Mouse (Mus musculus): ENCODE results near the gene Cflar. TPM values are rescaled to one million over a fixed set of nuclear protein-coding genes. Genes with fewer than 3 reads are reported as not detected.
"Not testable (repeated sequence)": the region's sequence is repeated elsewhere in the genome, so short reads cannot be mapped to it uniquely, and the experiment has no call there.

The Cflar gene
- 10 to 100 TPM; 65.7 to 68.1 TPM for total RNA-seq (2021)

DNA sequence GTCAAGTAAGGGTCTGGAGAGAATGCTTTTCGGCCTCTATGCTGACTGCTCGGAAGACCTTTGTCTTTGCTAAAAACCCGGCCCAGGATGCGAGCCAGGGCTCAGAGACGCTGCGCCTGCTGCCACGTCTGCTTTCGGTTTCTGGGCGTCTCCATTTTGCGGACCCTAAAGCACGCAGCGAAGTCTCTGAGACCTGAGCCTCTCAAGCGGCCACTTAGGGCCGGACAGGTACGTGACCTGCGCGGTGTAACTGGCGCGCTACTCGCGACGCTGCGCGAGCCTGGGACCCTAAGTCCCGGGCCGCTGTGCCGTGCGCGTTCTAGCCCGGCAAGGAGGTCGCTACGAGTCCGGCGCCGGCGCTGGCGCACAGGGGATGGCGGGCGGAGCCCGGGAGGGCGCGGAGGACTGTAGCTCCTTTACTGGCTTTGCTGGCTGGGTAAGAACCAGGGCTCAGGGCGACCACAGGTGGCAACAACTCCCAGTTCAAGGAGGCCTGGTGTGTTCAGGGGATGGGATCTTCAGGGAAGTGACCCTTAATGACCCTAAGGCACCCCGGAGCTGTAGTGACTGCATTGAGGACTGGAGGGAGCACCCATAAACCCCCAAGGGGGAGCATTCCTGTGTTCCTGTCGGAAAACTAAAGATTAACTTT, at the start of gene Cflar:
TSS of gene Cflar (plus strand) at position 144 of the 652 bp plus-strand sequence.
- intact Hi-C loops (cut with DNase I), result loop anchor here (1.0 kb wide), 1 partner anchor 59 kb away; no protein-coding TSS in a partner anchor
- DNase-seq, result peak; percentile 86

- intact Hi-C loops (cut with DNase I); DNase-seq: not testable (repeated sequence)
Measured at GRCm38 (mm10) chr1:58662671-58663070, 48.6 kb upstream of the Cflar start.

GRCm38 (mm10) chr1:58663365-58663764, 47.9 kb upstream of the Cflar start:
- intact Hi-C loops (cut with DNase I); DNase-seq: not testable (repeated sequence)

- DNase-seq, result no peak
- intact Hi-C loops (cut with DNase I), result no loop called here
Measured at GRCm38 (mm10) chr1:58668191-58668590, 43.1 kb upstream of the Cflar start.

DNA sequence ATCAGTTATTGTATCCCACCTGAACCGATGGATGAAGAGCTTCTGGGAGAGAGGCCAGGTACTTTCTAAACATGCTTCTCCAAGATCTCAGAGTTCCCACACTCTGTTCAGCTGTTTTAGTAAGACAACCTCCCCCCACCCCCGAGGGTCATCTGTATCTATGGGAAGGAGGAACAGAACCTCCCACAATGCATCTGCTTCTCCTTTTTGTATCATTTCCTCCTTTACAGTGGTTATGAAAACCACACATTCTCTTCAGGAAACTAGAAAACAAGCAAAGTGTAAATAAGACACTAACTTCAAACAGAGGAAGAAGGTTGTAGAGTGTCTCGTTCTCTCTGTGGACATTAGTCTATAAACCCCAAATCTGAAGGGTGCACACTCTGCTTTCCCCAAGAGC, 41.7 kb upstream of the Cflar start:
- intact Hi-C loops (cut with DNase I); DNase-seq: not testable (repeated sequence)

DNA sequence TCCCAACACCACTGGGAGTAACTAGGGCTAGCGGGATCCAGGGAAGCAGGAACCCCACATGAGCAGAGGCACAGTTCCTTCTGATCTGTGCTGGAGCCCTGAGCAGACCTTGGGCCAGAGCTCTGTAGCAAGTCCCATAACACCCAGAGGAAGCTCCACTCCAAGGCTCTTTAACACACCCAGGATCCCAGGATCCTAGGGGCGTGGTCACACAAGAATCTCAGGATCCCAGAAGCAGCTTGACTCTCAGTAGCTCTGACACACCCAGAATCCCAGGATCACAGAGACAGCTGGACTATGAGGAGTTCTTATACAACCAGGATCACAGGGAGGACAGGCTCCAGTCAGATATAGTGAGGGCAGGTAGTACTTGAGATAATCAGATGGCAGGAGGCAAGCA, 39.2 kb upstream of the Cflar start:
- intact Hi-C loops (cut with DNase I), result no loop called here
- no peak for DNase-seq

DNA sequence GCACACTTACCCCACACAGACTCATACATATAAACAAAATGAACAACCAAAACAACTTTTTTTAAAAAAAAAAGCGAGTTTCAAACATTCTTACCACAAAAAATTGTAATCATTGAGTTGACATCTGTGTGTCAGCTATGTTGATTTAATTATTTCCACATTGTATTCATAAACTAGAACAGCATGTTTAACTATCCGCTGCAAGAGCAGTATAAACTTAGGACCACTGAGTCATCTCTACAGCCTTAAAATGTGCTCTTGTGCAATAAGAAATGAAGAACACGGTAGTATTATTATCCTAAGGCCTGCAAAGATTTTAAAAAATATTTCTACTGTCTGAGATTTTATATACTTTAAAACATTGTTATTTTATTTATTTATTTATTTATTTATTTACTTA, 36.3 kb upstream of the Cflar start:
- intact Hi-C loops (cut with DNase I), result loop anchor here (5.0 kb wide), 1 partner anchor 113 kb away; no protein-coding TSS in a partner anchor
- DNase-seq, result no peak

- intact Hi-C loops (cut with DNase I), result loop anchor here (5.0 kb wide), 1 partner anchor 115 kb away; no protein-coding TSS in a partner anchor
- peak; percentile 12 to 45 for DNase-seq
Measured at GRCm38 (mm10) chr1:58677575-58677974, 33.7 kb upstream of the Cflar start.

- DNase-seq, result not testable (repeated sequence)
- intact Hi-C loops (cut with DNase I), result loop anchor here (5.0 kb wide), 1 partner anchor 116 kb away; no protein-coding TSS in a partner anchor
Measured at GRCm38 (mm10) chr1:58678412-58678811, 32.9 kb upstream of the Cflar start.

GRCm38 (mm10) chr1:58689426-58689825, 21.9 kb upstream of the Cflar start:
- intact Hi-C loops (cut with DNase I), result no loop called here
- no peak for DNase-seq

DNA sequence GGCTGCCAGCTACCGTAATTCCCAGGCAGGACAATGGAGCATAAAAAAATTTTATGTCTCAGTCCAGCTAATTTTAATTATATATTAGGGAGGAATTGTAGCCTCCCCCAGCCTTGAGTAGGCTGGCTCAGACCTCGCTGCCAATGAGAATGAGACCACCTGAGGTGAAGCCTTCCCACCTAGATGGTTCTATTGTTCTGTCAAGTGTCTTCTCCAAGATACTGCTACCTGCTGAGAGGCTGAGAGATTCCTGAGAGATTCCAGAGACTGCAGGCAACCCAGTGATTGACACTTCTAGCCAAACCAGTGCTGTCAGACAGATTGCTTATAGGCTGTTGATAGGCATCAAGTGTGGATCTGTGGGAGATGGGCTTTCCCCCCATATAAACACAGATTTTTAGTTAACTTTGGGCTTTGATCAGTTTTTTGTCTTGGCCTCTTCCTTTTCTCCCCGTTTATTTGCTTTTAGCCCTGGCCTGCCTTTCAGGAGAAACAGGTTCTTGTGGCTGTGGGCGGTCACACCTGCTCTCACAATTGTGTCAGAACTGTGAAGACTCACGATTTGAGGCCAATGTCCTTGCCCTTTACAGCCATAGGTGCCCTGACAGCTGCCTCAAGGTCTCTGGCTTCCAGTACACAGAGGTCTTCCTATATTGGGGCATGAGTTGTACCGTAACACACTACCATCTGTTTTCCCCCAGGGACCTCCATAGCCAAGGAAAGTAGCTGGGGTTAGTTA, 21.1 kb upstream of the Cflar start:
- intact Hi-C loops (cut with DNase I), result no loop called here
- DNase-seq, result no peak

DNA sequence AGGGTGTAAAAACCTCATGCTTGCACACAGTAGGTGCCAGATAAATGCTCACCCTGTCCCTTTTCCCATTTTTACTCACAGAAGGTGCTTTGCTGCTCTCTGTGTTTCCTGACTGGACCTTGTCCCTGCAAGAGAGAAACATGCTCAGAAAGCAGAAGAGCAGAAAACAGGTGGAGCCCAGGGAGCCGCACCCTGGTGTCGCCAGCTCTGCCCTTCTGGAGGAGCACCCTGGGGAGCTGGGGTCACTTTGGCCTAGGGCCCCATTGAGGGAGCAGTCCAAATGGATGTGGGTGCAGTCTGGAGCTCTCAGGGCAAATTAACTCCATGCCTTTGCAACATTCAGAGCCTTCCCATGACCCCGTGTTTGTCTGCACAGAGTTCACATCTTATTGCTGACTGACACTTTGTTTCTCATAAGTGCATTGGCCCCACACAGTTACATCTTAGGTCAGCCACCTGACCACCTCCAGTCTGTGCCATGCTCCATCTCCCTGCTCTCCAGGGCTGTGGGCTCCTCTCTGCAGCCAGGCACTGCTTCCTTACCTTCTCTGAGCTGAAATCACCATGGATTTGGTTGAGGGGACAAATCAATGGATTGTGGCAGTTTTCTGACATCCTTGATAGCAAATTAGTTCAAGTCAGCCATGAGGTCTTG, 20.3 kb upstream of the Cflar start:
- intact Hi-C loops (cut with DNase I); DNase-seq: not testable (repeated sequence)

- intact Hi-C loops (cut with DNase I); DNase-seq: not testable (repeated sequence)
Measured at GRCm38 (mm10) chr1:58691718-58692117, 19.6 kb upstream of the Cflar start.

DNA sequence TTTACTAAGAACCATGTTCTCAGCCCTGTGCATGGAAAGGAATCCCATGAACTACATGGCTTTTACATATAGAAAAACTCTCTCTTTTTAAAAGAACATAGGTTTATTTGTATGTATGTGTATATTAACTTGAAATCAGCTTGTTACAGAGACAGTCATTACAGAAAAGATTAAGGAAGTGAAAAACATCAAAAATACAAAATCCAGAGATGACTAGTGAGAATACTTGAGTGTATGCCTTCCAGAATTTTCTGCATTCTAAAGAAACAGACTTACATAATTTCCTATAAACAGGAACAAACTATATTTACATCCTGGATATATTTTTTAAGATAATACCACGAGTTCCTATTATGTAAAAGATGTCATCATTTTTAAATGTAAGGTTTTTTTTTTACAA, 17.6 kb upstream of the Cflar start:
- DNase-seq, result no peak
- intact Hi-C loops (cut with DNase I), result no loop called here

DNA sequence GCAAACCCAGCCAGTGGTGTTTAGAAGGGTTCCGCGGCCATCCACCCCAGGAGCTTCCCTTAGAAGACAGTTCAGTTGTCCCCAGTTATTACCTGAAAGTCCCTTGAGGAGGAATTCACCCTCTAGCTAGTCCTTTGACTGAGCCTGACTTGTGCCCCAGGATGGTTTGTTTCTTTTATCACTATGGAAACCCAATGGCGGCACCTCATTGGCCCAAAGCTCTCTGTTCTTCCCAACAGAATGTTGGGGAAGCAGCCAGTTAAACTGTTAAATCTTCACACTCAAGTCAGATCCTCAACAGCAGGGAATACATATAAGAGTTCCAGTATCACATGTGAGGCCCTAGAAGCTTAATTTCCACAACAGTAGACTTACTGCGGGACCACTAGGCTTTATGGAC, 15.5 kb upstream of the Cflar start, which contains the start of gene Als2cr12:
TSS of gene Als2cr12 (minus strand) at position 180 of the 400 bp plus-strand sequence.
- DNase-seq, result not testable (repeated sequence)
- intact Hi-C loops (cut with DNase I), result loop anchor here (2.0 kb wide), 1 partner anchor 201 kb away; no protein-coding TSS in a partner anchor

- intact Hi-C loops (cut with DNase I), result loop anchor here (2.0 kb wide), 1 partner anchor 199 kb away; no protein-coding TSS in a partner anchor
- DNase-seq, result peak; percentile 36 to 50
Measured at GRCm38 (mm10) chr1:58697607-58698006, 13.7 kb upstream of the Cflar start.

DNA sequence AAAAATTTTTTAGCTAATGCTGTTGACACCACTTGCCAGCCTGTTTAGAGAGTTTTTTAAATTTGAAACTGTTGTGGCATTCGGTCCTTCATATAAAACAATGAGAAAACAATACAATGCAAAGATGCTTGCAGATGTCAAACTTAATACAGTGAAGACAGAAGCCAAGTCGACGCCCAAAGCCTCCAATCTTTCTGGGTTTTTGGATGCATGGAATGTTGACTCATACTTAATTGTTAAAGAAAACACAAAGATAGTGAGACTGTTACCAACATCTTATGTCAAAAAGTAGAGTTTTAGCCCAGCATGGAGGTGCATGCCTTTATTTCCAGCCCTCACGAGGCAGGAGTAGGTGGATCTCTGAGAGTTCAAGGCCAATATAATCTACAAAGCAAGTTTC, 12.5 kb upstream of the Cflar start:
- no peak for DNase-seq
- intact Hi-C loops (cut with DNase I), result no loop called here

DNA sequence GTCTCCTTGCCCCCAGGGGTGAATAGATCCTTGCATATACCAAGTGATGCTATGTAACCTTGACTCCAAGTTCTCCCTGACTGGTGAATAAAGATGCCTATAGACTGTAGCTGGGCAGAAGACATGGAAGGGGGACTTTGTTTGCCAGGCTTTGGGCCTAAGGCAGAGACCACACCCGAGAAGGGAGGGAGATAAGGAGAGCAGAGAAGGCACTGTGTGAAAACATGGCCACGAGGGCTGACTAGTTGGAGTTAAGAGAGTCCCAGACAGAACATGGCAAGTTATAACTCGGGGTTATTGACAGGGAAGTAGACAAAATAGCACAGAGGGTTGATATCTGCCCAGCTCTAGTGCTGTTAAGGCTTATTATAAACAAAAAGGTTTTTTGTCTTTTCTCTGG, 11.3 kb upstream of the Cflar start:
- DNase-seq, result no peak
- intact Hi-C loops (cut with DNase I), result no loop called here

GRCm38 (mm10) chr1:58700580-58701162, 10.6 kb upstream of the Cflar start:
- intact Hi-C loops (cut with DNase I); DNase-seq: not testable (repeated sequence)

GRCm38 (mm10) chr1:58710043-58710442, 1.3 kb upstream of the Cflar start:
- DNase-seq; intact Hi-C loops (cut with DNase I): not testable (repeated sequence)
